Mouse (Mus musculus) kidney, postnatal 25 days (tissue): ENCODE measurements around the gene 6030468B19Rik.

Source experiments
- DNase-seq, 2 experiments: peaks; one replicate each; pipeline ENCODE4 v3.0.0; 2021; ENCODE audit warnings: mixed read lengths in 2 of 2

The 6030468B19Rik gene

DNA sequence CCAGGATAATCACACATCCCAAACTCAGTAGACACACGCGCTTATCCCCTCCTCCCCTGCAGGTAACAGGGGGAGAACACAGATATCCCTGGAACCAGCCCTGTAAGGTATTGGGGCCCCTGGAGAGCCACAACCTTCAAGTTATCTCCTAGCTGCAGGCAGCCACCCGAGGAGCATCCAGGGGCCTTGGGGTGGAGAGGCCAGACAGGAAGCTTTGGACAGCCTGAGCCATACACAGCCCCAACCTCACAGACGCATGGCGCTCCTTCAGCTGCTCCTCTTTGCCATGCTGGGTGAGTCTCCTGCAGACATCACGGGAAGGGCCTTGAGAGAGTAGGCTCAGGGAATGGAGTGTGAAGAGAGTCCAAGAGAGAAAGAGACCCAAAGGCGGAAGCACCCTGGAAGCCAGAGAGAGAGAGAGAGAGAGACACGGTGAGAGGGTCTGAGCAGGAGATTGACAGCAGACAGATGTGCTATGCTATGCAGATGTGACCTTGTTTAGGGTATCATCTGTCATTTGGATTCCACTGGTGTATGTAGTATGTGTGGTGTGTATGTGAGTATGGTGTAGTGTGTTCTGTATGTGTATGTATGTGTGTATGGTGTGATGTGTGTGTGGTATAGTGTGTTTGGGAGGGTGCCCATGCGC, at the start of gene 6030468B19Rik:
Gene 6030468B19Rik (plus strand): TSS at position 150 of the 649 bp plus-strand sequence.
- no peak for DNase-seq

DNA sequence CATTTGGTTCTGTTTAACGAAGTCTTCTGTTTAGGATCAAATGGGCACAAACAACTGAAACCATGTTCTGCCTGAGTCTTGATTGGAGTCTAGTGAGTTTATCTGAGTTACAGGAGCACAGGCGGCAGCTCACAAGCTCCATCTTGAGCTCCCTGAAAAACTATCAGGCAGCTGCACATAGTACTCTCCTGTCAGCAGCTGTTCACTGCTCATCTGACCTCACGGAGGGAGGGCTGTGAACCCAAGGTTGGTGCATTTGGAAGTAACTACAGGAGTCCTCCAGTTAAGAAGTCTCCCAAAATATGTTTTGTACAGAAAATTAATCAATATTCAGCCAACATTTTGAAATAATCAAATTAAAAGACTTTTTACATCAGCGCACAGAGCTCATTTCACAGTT, 48.8 kb upstream of the 6030468B19Rik start:
- no peak for DNase-seq

GRCm38 (mm10) chr11:117749414-117749813, 48.0 kb upstream of the 6030468B19Rik start:
- no peak for DNase-seq

DNA sequence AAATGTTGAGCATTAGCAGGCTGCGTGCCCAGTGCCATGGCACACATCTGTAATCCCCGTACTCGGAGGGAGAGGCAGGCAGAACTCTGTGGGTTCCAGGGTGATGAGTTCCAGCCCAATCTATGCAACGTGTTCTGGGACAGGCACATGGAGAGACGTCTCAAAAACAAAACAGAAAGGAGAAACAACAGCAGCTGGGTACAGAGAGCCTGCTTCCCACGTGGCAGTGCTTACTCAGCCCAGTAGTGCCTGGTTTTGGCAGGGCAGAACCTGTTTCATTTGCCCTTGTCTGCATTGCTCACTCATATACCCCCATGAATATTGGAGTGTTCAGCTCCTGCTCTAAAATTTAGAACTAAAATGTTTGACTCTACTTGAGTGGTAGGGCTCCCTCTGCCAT, 45.9 kb upstream of the 6030468B19Rik start:
- DNase-seq, result peak in 1 of 2 experiments; percentile 32

DNA sequence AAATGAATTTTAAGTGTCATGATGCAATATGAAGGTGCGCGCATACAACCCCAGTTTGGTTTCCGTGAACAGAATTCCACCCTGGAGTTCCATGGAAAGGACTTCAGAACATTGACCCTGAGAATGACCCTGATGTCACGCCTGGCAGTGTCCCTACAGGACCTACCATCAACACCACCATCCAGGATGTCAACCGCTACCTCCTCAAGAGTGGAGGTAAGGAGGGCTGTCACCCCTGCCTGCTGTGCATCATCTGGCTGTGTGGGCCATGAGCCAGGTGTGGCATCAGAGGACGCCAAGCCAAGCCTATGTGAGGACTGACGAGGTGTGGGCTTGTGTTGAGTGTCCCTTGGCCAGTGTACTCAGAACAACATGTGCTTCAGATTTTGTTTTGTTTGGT, 41.6 kb upstream of the 6030468B19Rik start:
- DNase-seq, result no peak

DNA sequence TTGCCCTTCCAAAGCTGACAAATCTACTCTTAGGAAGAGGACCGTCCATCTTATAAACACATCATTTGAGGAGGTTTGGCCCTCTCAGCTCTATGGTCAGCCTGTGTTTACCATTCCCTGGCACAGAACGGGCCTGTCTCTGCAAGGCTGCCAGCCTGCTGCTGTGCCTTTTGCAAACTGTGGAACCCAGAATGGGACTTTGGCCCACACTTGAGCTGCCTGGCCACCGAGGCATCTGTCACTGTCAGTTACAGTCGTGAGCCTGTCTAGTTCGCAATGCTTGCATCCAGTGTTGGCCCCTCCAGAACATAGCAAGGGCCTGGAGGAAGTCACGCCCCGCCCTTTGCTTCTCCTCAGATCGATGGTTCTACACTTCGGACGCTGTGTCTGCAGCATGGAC, 38.2 kb upstream of the 6030468B19Rik start:
- DNase-seq, result peak in 1 of 2 experiments; percentile 43

GRCm38 (mm10) chr11:117760374-117761119, 36.9 kb upstream of the 6030468B19Rik start:
- DNase-seq, result peak; percentile 58 to 82

DNA sequence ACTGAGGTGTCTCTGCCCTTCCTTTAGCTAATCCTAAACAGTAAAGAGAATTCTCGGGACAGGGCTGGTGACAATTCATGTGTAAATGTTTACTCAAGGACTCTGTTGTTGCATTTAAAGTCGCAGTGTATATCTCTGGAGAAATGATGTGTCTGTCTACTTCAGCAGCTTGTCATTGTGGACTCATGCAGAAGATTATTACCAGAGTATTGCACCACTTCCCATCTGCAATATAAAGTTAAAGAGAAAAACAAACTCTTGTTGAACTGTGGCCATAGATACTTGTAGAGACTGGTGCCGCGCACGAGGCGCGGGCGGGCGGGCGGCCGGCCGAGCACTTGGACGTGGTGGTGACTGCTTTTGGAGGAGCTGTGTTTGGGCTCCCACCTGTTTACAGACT, 35.7 kb upstream of the 6030468B19Rik start:
- DNase-seq, result no peak

DNA sequence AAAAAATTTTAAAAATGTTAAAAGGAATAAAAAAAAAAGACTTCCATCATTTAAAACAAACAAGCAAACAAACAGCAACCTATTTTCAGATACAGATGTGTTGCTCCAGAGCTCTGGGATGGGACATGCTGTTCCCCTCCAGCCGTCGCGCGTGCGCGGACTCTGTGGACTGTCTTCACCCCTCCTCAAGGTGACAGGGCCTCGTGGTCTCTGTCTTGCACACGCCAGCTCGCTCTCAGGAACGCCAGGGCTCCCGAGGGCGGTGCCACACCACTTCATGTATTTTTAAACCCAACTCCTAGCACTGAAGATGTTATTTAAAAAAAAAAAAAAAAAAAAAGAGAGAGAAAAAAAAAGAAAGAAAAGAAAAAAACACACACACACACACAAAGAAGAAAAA, 35.2 kb upstream of the 6030468B19Rik start:
- no peak for DNase-seq

DNA sequence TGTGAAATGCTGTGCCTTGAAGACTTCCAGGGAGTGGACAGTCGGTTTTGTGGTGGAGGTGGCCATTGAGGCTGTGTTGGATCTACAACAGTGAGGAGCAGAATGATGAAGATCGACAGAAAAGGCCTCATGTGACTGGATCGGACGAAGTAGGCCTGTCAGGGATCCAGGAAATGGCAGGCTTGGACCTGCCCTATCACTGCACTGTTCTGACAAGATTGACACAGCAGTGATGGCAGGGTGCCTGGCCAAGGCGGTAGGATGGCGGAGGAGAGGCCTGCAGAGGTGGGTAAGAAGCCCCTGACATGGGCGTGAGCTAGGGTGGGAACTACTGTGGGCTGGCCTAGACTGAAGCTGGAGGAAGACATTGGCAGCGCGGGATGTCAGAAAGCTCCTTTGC, 33.1 kb upstream of the 6030468B19Rik start:
- DNase-seq, result peak in 1 of 2 experiments; percentile 45

GRCm38 (mm10) chr11:117765361-117765760, 32.1 kb upstream of the 6030468B19Rik start:
- DNase-seq, result peak in 1 of 2 experiments; percentile 38

DNA sequence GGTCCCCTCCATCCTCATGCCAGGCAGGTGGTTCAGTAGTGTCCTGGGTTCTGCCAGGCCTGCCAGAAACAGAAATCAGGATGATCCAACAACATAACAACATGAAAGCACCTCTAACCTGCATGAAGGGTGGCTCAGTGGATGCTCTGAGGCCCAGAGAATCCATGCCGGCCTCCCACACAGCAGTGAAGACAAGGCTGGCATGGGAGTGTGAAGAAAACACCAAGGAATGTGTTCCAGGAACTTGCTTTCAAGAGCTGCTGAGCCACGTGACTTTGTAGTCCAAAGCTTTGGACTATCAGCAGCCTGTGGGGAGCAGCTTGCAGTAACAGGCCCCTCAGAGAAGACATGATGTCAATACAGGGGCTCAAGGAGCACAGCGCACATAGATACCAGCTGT, 31.2 kb upstream of the 6030468B19Rik start:
- DNase-seq, result peak in 1 of 2 experiments; percentile 38

GRCm38 (mm10) chr11:117768725-117769682, 28.5 kb upstream of the 6030468B19Rik start:
- DNase-seq, result peak; percentile 31 to 67

GRCm38 (mm10) chr11:117769683-117770047, 27.8 kb upstream of the 6030468B19Rik start:
- DNase-seq, result no peak

- no peak for DNase-seq
Observed at GRCm38 (mm10) chr11:117770407-117770806, 27.1 kb upstream of the 6030468B19Rik start.

- DNase-seq, result no peak
Observed at GRCm38 (mm10) chr11:117772352-117772751, 25.1 kb upstream of the 6030468B19Rik start.

GRCm38 (mm10) chr11:117774925-117775324, 22.5 kb upstream of the 6030468B19Rik start:
- peak in 1 of 2 experiments; percentile 33 for DNase-seq

- DNase-seq, result peak in 1 of 2 experiments; percentile 34
Observed at GRCm38 (mm10) chr11:117775540-117775939, 21.9 kb upstream of the 6030468B19Rik start.

DNA sequence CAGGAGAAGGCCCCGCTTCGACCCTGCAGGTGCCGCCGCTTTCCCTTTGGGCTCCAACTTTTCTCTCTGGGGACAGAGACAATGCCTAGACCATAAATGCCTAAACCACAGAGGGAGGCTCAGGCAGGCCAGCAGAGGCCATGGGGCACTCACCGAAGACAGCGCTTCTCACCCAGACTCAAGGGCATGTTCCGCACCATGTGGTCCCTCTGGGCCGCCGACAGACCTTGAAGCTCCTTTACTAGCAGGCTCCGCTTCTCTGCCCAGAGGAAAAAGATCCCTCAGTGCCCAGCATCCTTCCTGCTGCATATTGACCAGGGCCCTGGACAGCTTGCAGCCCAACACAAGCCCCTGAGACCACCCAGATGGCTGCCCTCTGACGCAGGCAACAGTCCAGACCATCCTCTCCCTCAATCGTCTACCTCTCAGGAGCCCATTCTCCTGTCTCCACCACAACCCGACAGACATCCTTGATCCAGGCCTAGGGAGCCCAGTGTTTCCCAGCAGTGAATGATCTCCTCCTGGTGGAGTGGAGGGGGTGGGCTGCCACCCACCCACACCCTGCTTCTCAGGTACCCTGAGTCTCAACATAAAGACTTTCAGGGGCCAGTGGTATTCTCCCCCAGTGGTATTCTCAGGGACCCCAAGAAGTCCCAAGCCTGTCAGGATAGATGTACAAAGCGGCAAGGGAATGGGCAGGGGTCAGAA, 21.2 kb upstream of the 6030468B19Rik start:
- peak in 1 of 2 experiments; percentile 22 for DNase-seq

DNA sequence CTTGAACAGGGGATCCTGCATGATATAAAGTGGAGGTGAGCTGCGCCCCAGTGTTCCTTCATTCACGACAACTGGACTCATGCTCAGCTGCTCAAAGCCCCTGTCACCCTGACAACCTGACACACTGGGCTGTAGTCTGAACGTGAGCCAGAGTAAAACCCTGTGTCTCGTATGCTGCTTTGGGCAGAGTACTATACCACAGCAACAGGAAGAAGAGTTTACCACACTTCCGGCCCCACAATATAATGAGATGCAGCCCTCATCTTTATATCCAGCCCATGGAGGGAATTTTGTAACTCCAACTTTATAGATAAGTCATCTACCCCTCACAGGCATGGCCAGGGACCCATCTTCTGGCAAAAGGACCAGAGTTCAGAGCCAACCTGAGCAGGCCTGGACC, 20.3 kb upstream of the 6030468B19Rik start:
- peak in 1 of 2 experiments; percentile 26 for DNase-seq

- peak; percentile 54 to 90 for DNase-seq
Observed at GRCm38 (mm10) chr11:117778031-117778430, 19.4 kb upstream of the 6030468B19Rik start.

- DNase-seq, result peak; percentile 51 to 73
Observed at GRCm38 (mm10) chr11:117778851-117779433, 18.5 kb upstream of the 6030468B19Rik start.
